Mouse (Mus musculus): Measurements from ENCODE around the gene Btg1-ps1. TPM values are rescaled to one million over a fixed set of nuclear protein-coding genes. Genes with fewer than 3 reads are reported as not detected.
"Not testable (repeated sequence)": the region's sequence is repeated elsewhere in the genome, so short reads cannot be mapped to it uniquely, and the experiment has no call there.

The Btg1-ps1 gene
- polyA plus RNA-seq (2012; rRNA removed): not detected in 2 replicates

DNA sequence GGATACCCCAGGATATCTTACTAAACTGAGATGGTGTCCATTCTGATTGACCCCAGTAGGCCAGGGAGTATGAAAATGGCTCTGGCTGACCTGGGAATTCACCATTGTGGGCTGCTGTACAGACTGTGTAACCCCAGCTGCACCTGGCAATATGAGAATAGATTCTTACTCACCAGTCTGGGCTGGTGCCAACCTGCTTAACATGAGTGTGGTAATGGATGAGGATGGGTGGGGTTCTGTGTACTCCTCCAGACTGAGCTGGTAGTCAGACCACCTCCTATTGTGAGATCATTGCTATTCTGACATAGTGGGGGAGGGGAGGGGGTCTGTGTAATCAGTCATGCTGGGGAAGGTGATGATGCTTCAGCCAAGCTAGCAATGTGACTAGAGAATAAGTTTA is at the start of gene Btg1-ps1:
Gene Btg1-ps1, minus strand, starts transcription at position 219 of the 400 bp plus-strand sequence.
- DNase-seq (ENCODE audit: low read depth, low spot score): not testable (repeated sequence)

- DNase-seq (ENCODE audit: low read depth, low spot score): no peak
- 83% methylated on average over 11 of the region's 11 CpGs for WGBS
These were observed 47.6 kb upstream of the Btg1-ps1 start, which contains the start of gene Rhox10 for GRCm38 (mm10) chrX:38066175-38066574. Gene Rhox10, plus strand, starts transcription at chrX:38066475.

GRCm38 (mm10) chrX:38061544-38061943 is 42.9 kb upstream of the Btg1-ps1 start:
- 0% methylated on average over 1 of the region's 1 CpGs for WGBS

GRCm38 (mm10) chrX:38043014-38043413 is 24.4 kb upstream of the Btg1-ps1 start, which contains the start of gene Btg1-ps2:
Gene Btg1-ps2, minus strand, starts transcription at chrX:38043114.
- DNase-seq (ENCODE audit: low read depth, low spot score): not testable (repeated sequence)

More at GRCm38 (mm10) chrX:38061544-38061943, 42.9 kb upstream of the Btg1-ps1 start:
- no peak for DNase-seq (ENCODE audit: low read depth, low spot score)

DNA sequence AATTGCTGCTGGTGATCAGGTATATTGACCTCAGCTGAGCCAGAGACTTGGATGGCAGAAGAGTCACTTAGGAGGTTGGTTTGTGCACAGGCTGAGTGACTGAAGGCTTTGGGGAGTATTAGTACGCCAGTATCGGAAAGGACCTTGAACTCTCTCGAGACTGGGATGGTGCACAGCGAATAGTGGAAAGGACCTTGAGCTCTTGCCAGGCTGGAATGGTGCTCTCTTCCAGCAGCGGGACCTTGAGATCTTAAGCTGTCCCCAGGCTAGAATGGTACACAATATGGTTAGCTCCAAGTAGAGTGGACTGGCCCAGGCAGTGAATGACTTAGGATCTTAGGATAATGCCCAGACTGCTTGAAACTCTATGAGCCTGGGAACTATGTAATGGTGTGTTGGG is 21.1 kb upstream of the Btg1-ps1 start:
- no peak for DNase-seq (ENCODE audit: low read depth, low spot score)
- WGBS: 93% methylated on average over 5 of the region's 5 CpGs

- no peak for DNase-seq (ENCODE audit: low read depth, low spot score)
- WGBS: 61% methylated on average over 2 of the region's 2 CpGs
These were observed 15.2 kb upstream of the Btg1-ps1 start for GRCm38 (mm10) chrX:38033841-38034240.

DNA sequence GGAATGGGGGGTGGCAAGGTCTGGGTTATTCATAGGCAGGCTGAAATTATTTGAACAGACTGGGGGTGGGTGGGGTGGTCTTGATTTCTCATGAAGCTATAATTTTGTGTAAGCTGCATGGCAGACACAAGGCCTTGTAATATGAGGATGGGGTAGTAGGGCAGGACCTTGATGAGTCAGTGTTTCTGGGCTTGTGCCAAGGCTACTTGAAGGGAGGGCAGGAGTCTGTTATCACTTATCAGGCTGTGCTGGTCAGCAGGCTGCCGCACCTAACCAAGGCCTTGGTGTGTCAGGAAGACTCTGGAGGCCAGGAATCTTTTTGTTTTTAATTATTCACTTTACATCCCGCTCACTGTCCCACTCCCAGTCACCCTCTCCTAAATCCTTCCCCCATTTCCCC is 9.9 kb downstream of the Btg1-ps1 start:
- no peak for DNase-seq (ENCODE audit: low read depth, low spot score)
- WGBS: 45% methylated on average over 2 of the region's 2 CpGs

Other genes with a start within 250 kb of the Btg1-ps1 start
- gene Rhox5, start 214.0 kb downstream of the Btg1-ps1 start, polyA plus RNA-seq (2012; rRNA removed): not detected in 2 replicates
- 0.15 TPM in 1 of 2 replicates, not detected in the other for gene Rhox6, start 191.9 kb downstream of the Btg1-ps1 start, polyA plus RNA-seq (2012; rRNA removed)
- not detected in 2 replicates for gene Rhox7a, start 187.1 kb downstream of the Btg1-ps1 start, polyA plus RNA-seq (2012; rRNA removed)
- not detected in 2 replicates for gene Rhox8, start 139.9 kb downstream of the Btg1-ps1 start, polyA plus RNA-seq (2012; rRNA removed)
- not detected in 2 replicates for gene Rhox7b, start 121.6 kb downstream of the Btg1-ps1 start, polyA plus RNA-seq (2012; rRNA removed)
- gene Rhox9, start 117.0 kb downstream of the Btg1-ps1 start, polyA plus RNA-seq (2012; rRNA removed): not detected in 2 replicates
- not detected in 2 replicates for gene Btg1-ps2, start 24.3 kb upstream of the Btg1-ps1 start, polyA plus RNA-seq (2012; rRNA removed)
- gene Rhox10, start 47.7 kb upstream of the Btg1-ps1 start, polyA plus RNA-seq (2012; rRNA removed): not detected in 2 replicates
- gene Rhox11, start 66.3 kb upstream of the Btg1-ps1 start, polyA plus RNA-seq (2012; rRNA removed): not detected in 2 replicates
- not detected in 2 replicates for gene Rhox12, start 92.1 kb upstream of the Btg1-ps1 start, polyA plus RNA-seq (2012; rRNA removed)
- not detected in 2 replicates for gene Rhox13, start 102.4 kb upstream of the Btg1-ps1 start, polyA plus RNA-seq (2012; rRNA removed)
- gene Zbtb33, start 171.0 kb upstream of the Btg1-ps1 start, polyA plus RNA-seq (2012; rRNA removed): 1.9 and 4.6 TPM in 2 replicates
- gene Tmem255a, start 233.6 kb upstream of the Btg1-ps1 start, polyA plus RNA-seq (2012; rRNA removed): 0.19 and 0.36 TPM in 2 replicates

Data from large intestine, adult 2 months (tissue).